Mouse (Mus musculus): Measurements from ENCODE around the gene N4bp2l1. TPM values are rescaled to one million over a fixed set of nuclear protein-coding genes. Genes with fewer than 3 reads are reported as not detected.

The N4bp2l1 gene
- polyA plus RNA-seq, 2 experiments from 2014 or later = 53.3 to 53.4 TPM

DNA sequence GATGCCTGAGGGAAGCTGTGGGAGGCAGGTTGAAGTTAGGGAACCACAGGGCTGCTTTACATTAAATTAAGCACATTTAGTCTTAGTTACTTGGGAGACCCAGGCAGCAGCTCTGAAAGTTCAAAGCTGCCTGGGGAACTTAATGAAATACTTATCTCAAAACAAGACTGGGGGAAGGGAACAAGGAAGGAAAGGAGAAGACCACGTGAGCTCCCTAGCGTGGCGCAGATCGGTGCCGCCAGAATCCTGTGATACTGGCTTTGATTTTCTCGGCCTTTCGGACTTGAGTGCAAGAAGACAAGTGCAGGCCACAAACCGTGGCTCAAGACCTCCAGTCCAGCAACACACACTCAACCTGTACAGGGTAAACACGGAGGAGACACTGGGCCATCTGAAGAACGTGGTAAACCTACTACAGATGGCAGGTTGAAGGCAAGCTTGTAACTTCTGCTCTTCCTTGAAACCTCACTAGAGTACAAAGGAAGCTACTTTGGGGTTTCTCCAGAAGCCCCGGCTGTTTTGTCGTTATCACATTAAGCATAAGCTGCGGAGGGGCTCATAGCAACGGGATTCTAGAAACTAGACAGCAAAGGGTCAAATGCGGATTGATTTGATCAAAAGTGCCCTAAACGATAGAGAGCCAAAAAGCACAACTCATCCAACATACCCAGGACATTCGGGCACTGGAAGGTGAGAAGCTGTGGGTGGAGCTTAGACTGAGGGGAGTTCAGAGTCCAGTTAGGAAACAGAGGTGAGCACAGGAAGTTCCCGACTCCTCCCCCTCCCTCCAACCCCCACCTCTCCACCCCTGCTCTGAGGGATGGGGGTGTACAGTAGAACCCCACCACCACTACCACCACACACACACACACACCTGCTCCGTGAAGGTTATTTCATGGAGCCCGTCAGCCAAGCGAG is 1.5 kb upstream of the N4bp2l1 start:
- ATAC-seq = peak; percentile 2

DNA sequence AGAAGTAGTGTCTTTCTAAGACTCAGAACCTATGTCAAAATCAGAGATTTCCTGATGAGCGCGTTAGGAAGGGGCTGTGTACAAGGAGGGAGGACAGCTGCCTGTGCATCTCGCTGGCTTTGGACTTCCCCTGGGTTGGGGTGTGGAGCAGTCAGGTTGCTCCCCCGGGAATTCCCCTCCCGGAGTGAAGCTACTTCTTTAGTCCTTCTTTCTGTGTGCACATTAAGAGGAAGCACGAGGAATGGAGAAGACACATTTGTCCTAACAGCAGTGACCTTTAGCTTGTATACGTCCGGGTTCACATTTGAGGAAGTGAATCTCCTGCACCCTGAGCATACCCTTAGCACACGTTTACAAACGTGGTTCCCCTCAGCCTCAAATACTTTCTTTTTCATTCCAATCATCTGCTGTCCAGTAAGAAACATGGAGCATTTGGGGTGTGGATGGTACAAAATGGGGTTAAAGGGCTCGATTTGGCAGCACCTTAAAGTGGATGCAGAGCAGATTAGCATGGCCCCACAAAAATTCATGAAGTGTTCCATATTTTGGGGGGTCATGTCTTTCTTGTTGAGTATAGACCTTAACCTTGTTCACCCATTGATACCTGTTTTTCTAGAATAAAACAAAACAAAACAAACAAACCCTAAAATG is 1.5 kb downstream of the N4bp2l1 start:
- ATAC-seq = peak; percentile 8

DNA sequence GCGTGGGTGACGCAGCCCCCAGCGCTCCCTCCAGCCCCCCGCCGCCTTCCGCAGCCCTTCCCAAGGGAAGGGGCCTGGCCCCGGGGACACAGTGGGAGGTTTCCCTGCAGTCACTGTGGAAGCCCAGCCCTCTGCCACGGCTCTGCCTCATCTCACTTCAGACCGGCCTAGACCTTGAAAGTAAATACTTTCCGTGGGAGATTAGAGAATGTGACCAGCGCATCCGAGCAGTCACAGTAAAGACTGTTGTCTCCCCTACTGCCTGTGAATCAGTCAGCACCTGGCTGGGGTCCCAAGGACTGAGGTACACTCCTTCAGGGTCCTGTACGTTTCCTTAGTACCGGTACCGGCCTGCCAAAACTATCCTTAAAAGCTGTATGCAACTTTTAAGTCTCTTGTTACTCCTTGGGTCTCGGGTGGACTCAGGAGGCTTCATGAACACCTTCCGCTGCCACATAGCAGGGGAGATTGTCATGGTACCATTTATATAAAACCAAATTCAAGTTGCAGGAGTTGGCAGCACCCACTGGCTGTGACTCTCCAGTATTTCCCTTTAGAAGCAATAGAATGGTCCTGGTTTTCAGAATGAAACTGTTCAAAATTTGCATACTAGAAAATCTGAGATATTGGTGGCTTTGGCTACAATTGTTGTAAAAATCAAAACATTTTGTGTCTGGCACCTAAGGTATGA is 2.2 kb downstream of the N4bp2l1 start:
- ATAC-seq = peak; percentile 1

DNA sequence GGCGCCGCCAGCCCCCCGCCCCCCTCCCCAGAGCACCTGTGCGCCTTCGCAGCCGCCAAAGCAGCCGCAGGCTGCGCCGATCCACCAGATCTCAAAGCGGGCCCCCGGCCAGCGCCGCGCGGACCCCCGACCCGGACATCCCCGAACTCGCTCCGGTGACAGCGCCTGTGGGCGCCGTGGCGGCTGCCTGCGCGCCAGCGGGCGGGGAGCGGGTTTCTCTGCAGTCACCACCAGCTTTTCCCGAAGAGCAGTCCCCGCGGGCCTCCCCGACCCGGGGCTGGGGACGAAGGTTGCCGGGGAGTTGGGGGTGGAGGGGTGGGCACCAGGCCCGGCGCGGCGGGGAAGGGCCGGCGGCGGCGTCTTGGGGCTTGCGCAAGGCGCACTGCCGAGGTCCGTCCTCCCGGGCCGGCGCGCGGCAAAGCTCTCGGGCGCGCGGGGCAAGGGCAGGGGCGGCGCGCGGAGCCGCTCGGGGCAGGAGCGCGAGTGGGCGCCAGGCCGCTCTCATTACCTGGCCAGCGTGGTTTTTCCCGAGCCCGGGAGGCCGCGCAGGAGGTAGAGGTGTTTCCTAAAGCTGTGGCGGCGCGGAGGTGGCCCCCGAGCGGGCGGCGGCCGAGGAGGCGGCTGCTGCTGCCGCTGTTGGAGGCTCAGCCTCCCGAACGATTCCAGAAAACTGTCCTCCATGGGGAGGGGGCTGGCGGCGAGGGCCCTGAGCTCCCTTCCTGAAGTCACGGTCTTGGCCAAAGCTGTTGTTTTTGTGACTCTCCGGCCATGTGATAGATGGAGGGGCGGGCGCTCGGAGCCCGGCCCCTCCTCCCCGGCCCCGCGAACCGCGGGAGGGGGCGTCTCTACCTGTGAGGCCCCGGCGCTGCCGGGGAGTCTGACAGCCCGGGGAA is 3.0 kb downstream of the N4bp2l1 start:
- peak; percentile 40 for ATAC-seq

DNA sequence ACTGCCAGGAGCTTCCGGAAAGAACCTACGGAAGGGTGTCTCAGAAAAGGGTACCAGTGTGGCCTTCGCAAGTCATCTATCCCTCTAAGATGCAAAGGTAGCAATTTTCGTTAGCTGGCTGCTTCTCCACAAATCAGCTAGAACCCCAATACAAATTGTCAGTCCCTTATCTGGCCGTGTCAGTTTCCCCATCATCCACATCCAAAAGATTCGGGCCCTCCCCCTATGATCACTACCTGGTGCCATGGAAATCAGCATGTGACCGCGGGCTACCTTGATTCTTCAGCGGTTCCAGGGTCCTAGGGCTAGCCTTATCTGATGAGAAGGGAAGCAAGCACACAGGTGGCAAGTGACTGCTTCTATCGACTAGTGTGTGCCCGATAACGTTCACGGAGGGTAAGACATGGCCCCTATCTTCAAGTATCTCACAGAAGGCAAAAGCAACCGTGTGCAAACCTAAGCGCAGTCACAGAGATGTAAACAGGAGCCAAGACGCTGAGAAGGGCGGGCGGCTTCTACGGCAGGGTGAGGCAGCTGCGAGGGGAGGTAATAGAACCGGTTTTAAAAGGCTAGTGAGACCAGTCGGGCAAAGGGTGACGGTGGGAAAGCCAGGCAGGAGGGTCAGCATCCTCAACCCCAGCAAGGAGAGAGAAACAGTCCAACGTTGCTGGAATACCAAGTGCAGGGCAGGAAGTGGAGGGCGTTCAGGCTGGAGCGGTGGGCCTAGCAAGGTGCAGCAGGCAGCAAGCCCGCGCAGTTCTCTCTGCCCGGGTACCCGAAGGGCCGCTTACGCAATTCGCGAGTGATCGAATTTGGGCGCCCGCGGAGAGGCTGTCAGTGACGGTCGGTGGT is 3.9 kb downstream of the N4bp2l1 start:
- peak; percentile 43 for ATAC-seq

DNA sequence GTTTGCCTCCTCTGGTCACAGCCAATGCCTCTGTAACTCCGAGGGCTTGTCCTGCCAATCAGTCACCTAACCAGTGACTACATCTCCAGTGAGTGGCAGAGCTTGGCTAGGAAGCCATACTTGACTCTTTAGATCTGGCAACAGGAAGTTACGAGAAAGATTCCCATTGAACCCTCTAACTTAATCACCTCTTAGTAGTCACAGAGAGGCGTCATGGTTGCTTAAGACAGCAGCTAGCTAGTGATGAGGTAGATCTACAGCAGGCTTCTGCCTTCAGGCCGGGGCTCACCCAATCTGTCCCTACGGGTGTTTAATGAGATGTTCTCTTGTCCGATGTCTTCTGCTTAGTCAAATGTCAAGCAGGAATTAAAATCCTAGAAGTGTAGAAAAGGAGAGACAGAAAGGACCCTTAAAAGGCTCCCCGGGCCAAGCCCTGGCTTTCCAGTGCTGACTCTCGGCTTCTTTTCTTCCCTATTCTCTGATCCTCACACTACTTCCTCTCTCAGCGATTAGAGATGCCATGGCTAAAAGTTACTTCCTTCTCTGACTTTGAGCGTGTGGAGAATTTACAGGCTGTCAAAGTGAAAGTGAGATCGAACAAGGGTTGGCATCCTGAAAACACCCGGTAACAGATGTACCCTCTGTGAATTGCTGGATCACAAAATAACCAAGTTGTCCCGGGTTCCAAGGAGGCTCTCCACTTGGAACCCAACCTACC is 4.6 kb downstream of the N4bp2l1 start:
- peak; percentile 37 for ATAC-seq

DNA sequence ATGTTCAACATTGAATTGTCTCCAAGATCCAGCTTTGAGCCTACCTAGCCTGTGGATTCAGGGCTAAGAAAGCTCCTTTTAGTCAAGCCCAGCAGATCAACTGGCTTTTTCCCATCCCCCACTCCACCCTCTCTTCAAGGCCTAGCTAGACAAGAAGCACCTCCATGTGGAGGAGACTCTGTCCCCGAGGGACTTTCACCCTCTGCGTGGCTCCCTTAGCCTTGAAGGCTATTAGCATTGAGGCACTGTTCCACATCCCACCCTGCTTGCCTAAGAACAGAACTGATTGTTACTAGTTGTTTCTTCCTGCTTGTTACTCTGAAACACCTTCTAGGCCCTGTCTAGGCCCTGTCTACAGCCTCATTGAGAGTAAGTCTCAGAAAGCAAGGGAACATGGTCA is 7.0 kb downstream of the N4bp2l1 start:
- no peak for ATAC-seq

DNA sequence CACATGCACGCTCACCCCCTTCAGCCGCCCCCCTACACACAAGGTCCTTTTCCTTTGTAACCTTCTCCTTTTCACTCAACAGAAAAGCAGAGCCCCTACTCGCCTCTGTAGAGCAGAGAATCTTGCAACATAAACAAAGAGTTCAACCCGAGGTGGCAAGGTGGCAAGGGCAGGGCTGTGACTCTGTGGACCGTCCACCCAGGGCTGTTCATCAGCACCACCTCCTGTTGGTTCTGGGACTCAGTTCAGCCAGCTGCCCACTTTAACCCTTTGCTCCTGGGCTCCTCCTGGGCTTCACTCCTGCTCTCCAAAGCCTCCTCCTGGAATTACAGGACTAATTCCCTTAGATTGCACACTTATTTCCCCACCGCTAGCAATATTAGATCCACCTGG is 12.7 kb downstream of the N4bp2l1 start:
- ATAC-seq = no peak

DNA sequence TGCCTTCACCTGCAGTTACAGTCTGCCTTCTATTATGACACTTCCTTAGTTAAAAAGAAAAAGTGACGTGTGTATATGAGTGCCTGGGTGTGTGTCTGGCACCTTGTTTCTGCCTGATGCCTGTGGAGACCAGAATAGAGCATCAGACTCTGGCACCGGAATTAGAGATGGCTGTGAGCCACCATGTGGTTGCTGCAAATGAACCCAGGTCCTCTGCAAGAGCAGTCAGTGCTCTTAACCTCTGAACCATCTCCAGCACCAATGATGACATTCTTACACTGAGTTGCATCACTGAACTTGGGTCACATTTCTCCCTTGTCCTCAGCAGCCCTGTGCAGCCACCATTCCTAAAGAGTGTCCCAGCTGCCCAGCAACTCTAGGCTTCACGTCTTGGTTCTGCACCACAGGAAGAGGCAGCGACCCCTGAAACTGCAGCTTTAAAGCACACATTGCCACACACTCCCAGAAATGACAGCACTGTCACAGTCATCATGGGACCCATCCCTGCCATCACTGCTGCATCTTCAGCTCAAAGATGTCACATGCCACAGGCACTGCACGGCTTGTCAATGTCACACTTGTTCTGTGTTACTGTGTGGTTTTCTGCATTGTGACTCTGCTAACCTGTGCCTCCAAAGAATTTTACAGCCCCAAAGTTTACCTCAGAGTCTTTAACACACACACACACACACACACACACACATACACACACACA is 13.2 kb downstream of the N4bp2l1 start:
- no peak for ATAC-seq

DNA sequence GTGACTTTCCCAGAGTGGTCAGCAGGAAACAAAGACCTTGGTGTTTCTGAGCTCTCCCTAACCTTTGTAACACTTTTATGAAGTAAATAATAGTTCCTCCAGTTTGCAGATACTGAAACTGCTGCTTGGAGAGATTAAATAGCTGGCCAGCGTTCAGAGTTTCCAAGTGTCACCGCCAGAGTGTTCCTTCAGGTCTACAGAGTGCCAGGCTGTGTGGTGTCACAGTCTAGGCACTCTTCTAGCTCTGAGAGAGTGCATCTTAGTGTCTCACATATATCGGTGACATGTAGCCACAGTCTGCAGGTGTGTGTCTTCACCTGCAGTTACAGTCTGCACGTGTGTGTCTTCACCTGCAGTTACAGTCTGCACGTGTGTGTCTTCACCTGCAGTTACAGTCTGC is 13.8 kb downstream of the N4bp2l1 start:
- ATAC-seq = no peak

DNA sequence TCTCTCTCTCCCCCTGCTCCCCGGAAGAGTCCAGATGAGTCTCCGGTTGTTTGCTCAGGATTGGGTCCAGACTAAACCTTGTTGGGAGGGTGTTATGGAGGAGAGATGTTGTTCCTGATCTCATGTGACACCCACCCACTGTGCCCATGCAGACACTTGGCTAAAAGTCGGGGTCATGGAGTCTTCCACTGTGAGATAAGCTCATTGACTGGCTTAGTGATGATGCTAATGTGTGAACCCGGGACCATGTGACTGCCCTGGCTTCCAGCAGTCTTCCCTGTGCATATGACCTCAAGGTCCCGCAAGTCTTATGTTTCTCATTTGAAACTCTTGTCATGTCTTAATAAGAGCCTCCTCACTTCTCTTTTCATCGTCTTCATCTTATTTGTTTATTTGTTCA is 15.8 kb downstream of the N4bp2l1 start:
- no peak for ATAC-seq

DNA sequence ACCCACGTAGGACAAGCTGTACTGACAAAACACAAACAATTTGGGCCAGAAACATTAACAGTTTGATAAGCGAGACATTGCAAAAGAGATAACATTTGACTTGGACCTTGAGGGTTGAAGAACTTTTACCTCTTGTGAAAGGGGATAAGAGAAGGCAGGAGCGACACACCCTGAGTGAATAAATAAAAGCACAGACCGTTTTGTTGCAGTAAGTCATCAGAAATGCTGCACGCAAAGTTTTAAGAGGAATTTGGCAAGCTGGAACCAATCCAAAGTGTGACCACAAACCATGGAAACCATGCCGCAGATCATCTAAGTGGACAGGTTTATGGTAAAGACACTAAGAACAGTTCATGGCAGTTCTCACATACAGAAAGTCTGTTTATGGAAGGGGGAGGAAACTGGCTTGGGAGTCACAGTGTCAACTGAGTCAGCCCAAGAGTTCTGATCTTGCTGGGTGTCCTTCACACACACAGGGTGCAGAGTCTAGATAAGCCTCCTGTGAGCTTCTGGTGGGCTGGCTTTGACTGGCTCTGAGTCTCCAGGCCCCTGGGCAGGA is 18.3 kb downstream of the N4bp2l1 start:
- no peak for ATAC-seq

DNA sequence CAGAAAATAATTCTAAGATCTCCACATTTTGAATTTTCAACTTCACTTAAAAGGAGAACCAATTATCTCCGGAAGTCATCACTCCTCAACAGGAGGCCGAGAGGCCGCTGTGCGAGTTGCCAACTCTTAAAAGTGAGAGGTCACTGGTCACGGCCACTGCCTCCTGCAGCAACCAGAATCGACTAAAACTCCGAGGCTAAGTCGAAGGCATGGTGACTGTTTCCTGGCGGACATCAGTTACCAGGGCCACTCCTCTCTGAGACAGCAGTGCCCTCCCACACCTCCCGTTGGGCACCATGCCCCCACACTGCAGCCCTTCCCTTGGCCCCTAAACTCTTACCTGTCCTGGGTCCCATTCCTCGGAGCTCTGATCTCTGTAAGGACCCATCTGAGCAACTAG is 20.2 kb downstream of the N4bp2l1 start:
- no peak for ATAC-seq

DNA sequence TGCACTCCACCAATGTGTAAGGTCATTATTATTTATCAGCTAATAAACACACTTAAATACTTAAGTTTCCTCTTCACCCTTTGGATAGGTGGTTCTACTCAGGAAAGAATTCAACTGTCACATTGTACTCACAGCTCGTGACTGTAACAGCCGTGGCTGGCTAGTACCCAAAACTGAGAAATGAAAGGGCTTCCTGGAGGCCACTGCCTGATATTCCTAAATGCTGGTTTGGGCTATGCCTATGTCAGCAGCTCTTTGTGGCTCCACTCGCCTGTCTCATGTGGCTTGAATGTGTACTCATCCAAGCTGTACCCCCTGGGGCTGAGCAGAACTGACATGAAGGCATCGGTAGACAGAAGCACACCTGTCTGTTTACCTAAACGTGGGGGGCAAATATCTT is 22.1 kb downstream of the N4bp2l1 start:
- ATAC-seq = no peak

DNA sequence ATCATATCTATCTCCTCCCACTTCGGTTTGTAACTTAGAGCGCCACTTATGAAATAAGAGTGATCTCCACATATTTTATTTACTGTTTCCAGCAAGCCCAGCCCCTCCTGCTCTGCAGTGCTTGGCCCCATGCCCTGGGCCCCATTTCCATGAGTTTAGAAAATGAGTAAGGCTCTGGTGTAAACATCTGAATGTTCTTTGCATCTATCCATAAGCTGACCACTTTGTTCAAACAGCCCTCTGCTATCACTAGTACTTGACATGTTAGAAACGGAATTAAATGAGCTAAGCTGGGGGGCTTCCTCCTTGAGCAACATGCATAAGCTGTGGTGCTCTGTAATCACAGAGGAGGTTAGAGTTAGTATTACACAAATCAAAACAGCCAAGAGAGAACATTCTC is 22.6 kb downstream of the N4bp2l1 start:
- ATAC-seq = no peak

DNA sequence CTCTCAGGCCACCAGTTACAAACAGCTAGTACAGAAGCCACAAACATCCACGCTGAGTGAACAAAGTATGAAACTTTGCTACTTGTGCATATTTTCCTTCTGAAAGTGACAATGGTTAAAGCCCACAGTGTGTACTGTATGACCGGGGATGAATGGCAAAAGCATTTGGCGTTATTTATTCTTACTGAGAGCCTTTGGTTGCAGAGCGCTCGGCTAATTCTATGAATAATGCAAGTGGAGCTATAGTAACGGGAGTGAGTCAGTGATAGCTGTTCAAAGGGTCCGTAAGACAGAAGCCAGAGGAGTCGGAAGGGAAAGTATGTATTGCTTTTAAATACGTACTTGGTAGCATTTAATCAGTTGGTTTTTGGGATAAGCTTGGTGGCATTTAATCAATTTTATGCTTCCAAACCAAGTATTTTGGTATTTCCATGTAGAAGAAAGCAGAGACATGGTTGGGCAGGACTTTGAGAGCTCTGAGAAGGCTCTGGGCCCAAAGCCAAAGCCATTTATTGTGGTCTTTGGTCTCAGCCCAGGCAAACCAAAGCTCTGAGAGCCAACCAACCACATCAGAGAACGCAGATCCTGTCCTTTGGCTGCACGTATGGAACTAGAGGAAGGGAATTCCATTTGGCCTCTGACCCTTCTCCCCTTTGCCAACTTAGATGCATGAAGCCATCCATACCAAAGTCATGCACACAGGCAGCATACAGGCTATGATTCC is 26.3 kb downstream of the N4bp2l1 start:
- ATAC-seq = no peak

DNA sequence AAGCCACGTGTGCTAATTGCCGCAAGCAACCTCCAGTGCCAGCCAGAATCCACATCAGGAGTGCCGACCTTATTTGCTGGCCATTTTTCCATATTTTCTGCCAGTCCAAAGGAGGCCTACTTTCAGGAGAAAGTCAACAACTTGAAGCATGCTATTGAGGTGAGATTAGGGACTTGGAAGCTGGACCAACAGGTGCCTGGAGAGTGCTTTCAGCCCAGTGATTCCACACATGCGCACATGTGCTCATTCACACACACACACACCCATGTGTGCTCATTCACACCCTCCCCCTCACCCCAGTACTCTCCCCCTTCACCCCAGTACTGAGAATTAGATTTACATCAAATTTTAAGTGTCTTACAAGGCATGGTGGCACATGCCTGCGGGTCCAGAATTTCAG is 30.0 kb downstream of the N4bp2l1 start:
- ATAC-seq = no peak

DNA sequence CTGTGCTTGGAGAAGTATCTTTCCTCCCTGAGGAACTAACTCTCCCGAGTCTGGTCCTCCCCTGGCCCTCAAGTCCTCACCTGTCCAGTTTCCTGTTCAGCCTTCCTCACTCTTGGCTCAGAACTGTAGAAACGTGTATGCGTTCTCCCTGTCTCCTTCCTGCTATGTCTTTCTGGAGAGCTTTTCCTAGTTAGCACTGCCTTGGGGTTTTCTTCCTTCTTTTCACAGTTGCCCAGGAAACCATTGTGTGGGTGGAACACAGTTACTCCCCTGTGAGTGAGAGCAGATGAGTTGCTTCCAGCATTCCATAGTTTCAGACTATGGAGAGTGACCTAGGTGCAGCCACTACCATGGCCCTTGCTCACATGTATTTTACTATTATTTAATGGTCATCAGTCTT is 30.8 kb downstream of the N4bp2l1 start:
- ATAC-seq = no peak

DNA sequence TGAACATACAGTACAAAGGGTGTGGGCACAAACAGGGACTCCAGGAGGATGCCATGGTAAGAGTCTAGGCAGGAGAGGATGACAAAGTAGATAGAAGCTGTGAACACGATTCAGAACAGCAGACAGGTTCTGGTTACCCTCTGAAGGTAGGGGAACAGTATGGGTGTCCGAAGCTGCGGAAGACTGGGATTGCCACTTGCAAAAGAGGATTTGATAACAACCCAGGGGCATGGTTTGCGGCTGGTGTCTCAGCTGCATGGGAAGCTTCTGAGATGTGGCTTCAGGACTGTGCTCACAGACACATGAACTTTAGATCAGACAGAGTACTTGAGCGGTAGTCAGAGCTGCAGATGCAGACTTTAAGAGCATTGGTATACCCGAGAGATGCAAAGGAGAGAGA is 32.6 kb downstream of the N4bp2l1 start:
- no peak for ATAC-seq
